Mouse (Mus musculus) C2C12 (cell line): ENCODE data around the gene Rem2.

ENCODE experiments used
- CEBPB ChIP-seq: IDR thresholded peaks from one replicate; pipeline ENCODE4 v1.6.1; 2011; ENCODE audit warnings: low read depth, mild to moderate bottlenecking, control low read depth, moderate library complexity
- CTCF ChIP-seq: IDR thresholded peaks from one replicate; pipeline ENCODE4 v1.5.1; 2011; ENCODE audit not compliant: control insufficient read depth, insufficient read depth, insufficient read length
- MAX ChIP-seq: IDR thresholded peaks from one replicate; pipeline ENCODE4 v1.6.1; 2011; ENCODE audit warnings: mild to moderate bottlenecking, control low read depth
- MYOD1 ChIP-seq: IDR thresholded peaks from one replicate; pipeline ENCODE4 v1.6.1; 2011; ENCODE audit warnings: low read depth; ENCODE audit not compliant: control insufficient read depth, insufficient read length
- MYOG ChIP-seq: IDR thresholded peaks from one replicate; pipeline ENCODE4 v1.6.1; 2011; ENCODE audit not compliant: control insufficient read depth, insufficient read length; ENCODE audit errors: extremely low read depth
- USF1 ChIP-seq: IDR thresholded peaks from one replicate; pipeline ENCODE4 v1.6.1; 2011; ENCODE audit warnings: low read depth, mild to moderate bottlenecking, control low read depth, moderate library complexity

- TF ChIP-seq CTCF (peak; percentile 72), USF1 (no peak), MYOG (no peak), MYOD1 (no peak), CEBPB (no peak), MAX (no peak)
Measured at GRCm38 (mm10) chr14:54528446-54529111, 52.7 kb downstream of the Rem2 start.
